Comparison of ENCODE assay signal across 10 mouse cellular contexts in genomic region chr12:104592791-104593525, GRCm38 (mm10).
DNase-seq lines count a peak whose midpoint lies in the region; ATAC-seq lines count a peak whose summit lies in the region.
"Had no signal": no experiment of that assay in that cellular context is flagged by ENCODE, and none has a peak within 500 bp of the region (broad histone marks: within the 10 kb centered on the region; RNA-seq: fewer than 3 reads in every experiment).

No protein-coding gene starts in this region.

- no peak overlapping the region for H3K27ac ChIP-seq in heart, embryonic 14.5 days (replicated peaks in 1 of 2; ENCODE audit: control insufficient read depth in 1 of 2, insufficient read depth in 1 of 2, low read depth in 2 of 2, low read length in 2 of 2)
- H3K27ac ChIP-seq in embryonic facial prominence, embryonic 12.5 days, result peak overlapping the region; percentile 79
- peak overlapping the region; percentile 58 for H3K27ac ChIP-seq in hindbrain, embryonic 12.5 days
- 0 out of 2 replicates have a peak overlapping the region, but pooled peaks have one; percentile 45 for H3K27ac ChIP-seq in midbrain, embryonic 14.5 days (replicated peaks; ENCODE audit: low read depth, low read length)
- no peak overlapping the region for H3K27ac ChIP-seq in liver, embryonic 11.5 days (ENCODE audit: low read depth, low read length)
- H3K27ac ChIP-seq: macrophage had no signal

- peaks cover 14 to 15% of the 10 kb centered on the region in 2 experiments for H3K4me1 ChIP-seq in heart, embryonic 14.5 days (ENCODE audit: control insufficient read depth in 2 of 2, insufficient read depth in 2 of 2, low read length in 2 of 2)
- H3K4me1 ChIP-seq in embryonic facial prominence, embryonic 12.5 days, result peaks cover 27% of the 10 kb centered on the region
- peaks cover 15% of the 10 kb centered on the region for H3K4me1 ChIP-seq in hindbrain, embryonic 12.5 days
- peaks cover 14% of the 10 kb centered on the region for H3K4me1 ChIP-seq in midbrain, embryonic 14.5 days (ENCODE audit: control insufficient read depth, insufficient read depth, low read length)
- H3K4me1 ChIP-seq in liver, embryonic 11.5 days (replicated peaks; ENCODE audit: control insufficient read depth, insufficient read depth, low read length), result no peaks in the 10 kb centered on the region

- H3K4me2 ChIP-seq in heart, embryonic 14.5 days (ENCODE audit: low read length), result peak overlapping the region; percentile 33
- H3K4me2 ChIP-seq in embryonic facial prominence, embryonic 12.5 days (replicated peaks), result peak overlapping the region; percentile 25
- H3K4me2 ChIP-seq in hindbrain, embryonic 12.5 days (replicated peaks), result peak overlapping the region; percentile 21; the same call in 1 of the 2 replicates
- H3K4me2 ChIP-seq in midbrain, embryonic 14.5 days (ENCODE audit: low read length), result peak overlapping the region; percentile 34
- H3K4me2 ChIP-seq in liver, embryonic 11.5 days, result no peak overlapping the region

- H3K36me3 ChIP-seq in heart, embryonic 14.5 days (ENCODE audit: control insufficient read depth, insufficient read depth, low read length), result no peaks in the 10 kb centered on the region
- H3K36me3 ChIP-seq in embryonic facial prominence, embryonic 12.5 days, result no peaks in the 10 kb centered on the region
- H3K36me3 ChIP-seq in hindbrain, embryonic 12.5 days, result no peaks in the 10 kb centered on the region
- H3K36me3 ChIP-seq in midbrain, embryonic 14.5 days (ENCODE audit: control insufficient read depth, insufficient read depth, low read length), result no peaks in the 10 kb centered on the region
- no peaks in the 10 kb centered on the region for H3K36me3 ChIP-seq in liver, embryonic 11.5 days (ENCODE audit: control insufficient read depth, insufficient read depth, low read length)

- peaks cover 30% of the 10 kb centered on the region for H3K27me3 ChIP-seq in heart, embryonic 14.5 days (ENCODE audit: control insufficient read depth, insufficient read depth, low read length)
- H3K27me3 ChIP-seq in embryonic facial prominence, embryonic 12.5 days, result 0 out of 2 replicates have a peak, but pooled peaks cover 4% of the 10 kb centered on the region
- no peaks in the 10 kb centered on the region for H3K27me3 ChIP-seq in hindbrain, embryonic 12.5 days
- H3K27me3 ChIP-seq in midbrain, embryonic 14.5 days (ENCODE audit: control insufficient read depth, insufficient read depth, low read length), result no peaks in the 10 kb centered on the region
- H3K27me3 ChIP-seq in liver, embryonic 11.5 days (replicated peaks; ENCODE audit: control insufficient read depth, insufficient read depth, low read length), result no peaks in the 10 kb centered on the region

- no peak for ATAC-seq in heart, embryonic 14.5 days (ENCODE audit: insufficient number of reproducible peaks, insufficient read depth, low FRiP score, low read depth)
- peak; percentile 16; the same call in 1 of the 2 replicates for ATAC-seq in embryonic facial prominence, embryonic 12.5 days (ENCODE audit: insufficient number of reproducible peaks, insufficient read depth, low FRiP score, low TSS enrichment)
- ATAC-seq in hindbrain, embryonic 12.5 days (ENCODE audit: low FRiP score), result peak; percentile 34; the same call in 1 of the 2 replicates
- peak; percentile 49 for ATAC-seq in midbrain, embryonic 14.5 days (ENCODE audit: low FRiP score, low TSS enrichment)
- no peak for ATAC-seq in liver, embryonic 11.5 days (replicated peaks; ENCODE audit: low FRiP score)

- H3K9me3 ChIP-seq in heart, embryonic 14.5 days (ENCODE audit: control insufficient read depth, low read length), result no peaks in the 10 kb centered on the region
- no peaks in the 10 kb centered on the region for H3K9me3 ChIP-seq in embryonic facial prominence, embryonic 12.5 days
- H3K9me3 ChIP-seq in hindbrain, embryonic 12.5 days (replicated peaks), result no peaks in the 10 kb centered on the region
- H3K9me3 ChIP-seq in midbrain, embryonic 14.5 days (ENCODE audit: control insufficient read depth, low read length), result no peaks in the 10 kb centered on the region
- no peaks in the 10 kb centered on the region for H3K9me3 ChIP-seq in liver, embryonic 11.5 days (ENCODE audit: control insufficient read depth, low read length)

- no peak for DNase-seq in heart, adult 8-10 months (ENCODE audit: low spot score)
- no peak for DNase-seq in midbrain, embryonic 14.5 days
- no peak for DNase-seq in liver, embryonic 11.5 days (ENCODE audit: low spot score)
- no peak for DNase-seq in layer of hippocampus, postnatal 14 days (ENCODE audit: low spot score in 2 of 2)
- DNase-seq in right cerebral cortex, adult 18-20 months, result no peak
- DNase-seq: thymus, adult 18-20 months had no signal

- H3K4me3 ChIP-seq in heart, embryonic 14.5 days (ENCODE audit: control insufficient read depth in 1 of 2, insufficient read depth in 1 of 2, low read depth in 1 of 2, low read length in 2 of 2), result no peak overlapping the region
- H3K4me3 ChIP-seq in embryonic facial prominence, embryonic 12.5 days, result no peak overlapping the region
- no peak overlapping the region for H3K4me3 ChIP-seq in hindbrain, embryonic 12.5 days
- H3K4me3 ChIP-seq in midbrain, embryonic 14.5 days (replicated peaks; ENCODE audit: low read depth, low read length), result no peak overlapping the region
- H3K4me3 ChIP-seq in liver, embryonic 11.5 days (ENCODE audit: low read depth, low read length), result no peak overlapping the region

- WGBS in heart, embryonic 14.5 days, result 42% methylated on average over 21 of the region's 21 CpGs
- WGBS in embryonic facial prominence, embryonic 12.5 days, result 36% methylated on average over 21 of the region's 21 CpGs
- 60% methylated on average over 21 of the region's 21 CpGs for WGBS in hindbrain, embryonic 12.5 days
- 26% methylated on average over 21 of the region's 21 CpGs for WGBS in midbrain, embryonic 14.5 days
- WGBS in liver, embryonic 11.5 days, result 61% methylated on average over 21 of the region's 21 CpGs

- H3K9ac ChIP-seq in heart, embryonic 14.5 days (ENCODE audit: low read length), result 0 out of 2 replicates have a peak overlapping the region, but pooled peaks have one; percentile 1
- H3K9ac ChIP-seq in embryonic facial prominence, embryonic 12.5 days, result no peak overlapping the region
- H3K9ac ChIP-seq in hindbrain, embryonic 12.5 days, result no peak overlapping the region
- no peak overlapping the region for H3K9ac ChIP-seq in midbrain, embryonic 14.5 days (replicated peaks; ENCODE audit: low read length)
- no peak overlapping the region for H3K9ac ChIP-seq in liver, embryonic 11.5 days (ENCODE audit: low read depth, low read length)

Comparison
In these comparisons a context has a peak if more than half of its experiments do, and no peak if none do; other contexts are left out.
1. ATAC-seq: peak in embryonic facial prominence, embryonic 12.5 days (single experiment), hindbrain, embryonic 12.5 days (single experiment) and midbrain, embryonic 14.5 days (single experiment); none in heart, embryonic 14.5 days (single experiment) and liver, embryonic 11.5 days (single experiment).
2. H3K27ac ChIP-seq: peak in embryonic facial prominence, embryonic 12.5 days (single experiment), hindbrain, embryonic 12.5 days (single experiment) and midbrain, embryonic 14.5 days (single experiment); none in heart, embryonic 14.5 days (0 of 2) and liver, embryonic 11.5 days (single experiment).